ENCODE assay signal across 8 mouse cellular contexts in genomic region chr13:58012067-58012925, GRCm38 (mm10).
A peak's percentile ranks its signal among the peaks of the same experiment; 100 is the strongest.
DNase-seq lines count a peak whose midpoint lies in the region; ATAC-seq and TF ChIP-seq lines count a peak whose summit lies in the region.

No protein-coding gene starts in this region.

- H3K36me3 ChIP-seq in ES-E14 (ENCODE audit: control insufficient read depth, insufficient read depth, low read length, poor library complexity, severe bottlenecking) = no peaks in the 10 kb centered on the region
- H3K36me3 ChIP-seq in heart, embryonic 16.5 days (ENCODE audit: control insufficient read depth, insufficient read depth) = 0 out of 2 replicates have a peak, but pooled peaks cover 2% of the 10 kb centered on the region
- no peaks in the 10 kb centered on the region for H3K36me3 ChIP-seq in kidney, postnatal 0 days (ENCODE audit: insufficient read depth, low read length)
- H3K36me3 ChIP-seq in liver, embryonic 13.5 days = no peaks in the 10 kb centered on the region
- peaks cover 6% of the 10 kb centered on the region; the same call in 1 of the 2 replicates for H3K36me3 ChIP-seq in neural tube, embryonic 14.5 days (ENCODE audit: control insufficient read depth, insufficient read depth, low read length)

- TF ChIP-seq CTCF in bone marrow macrophage, adult 2 months (IDR thresholded peaks at IDR 0.05; ENCODE audit: low read depth, low read length) = peak; percentile 22; the same call in 1 of the 2 replicates
- TF ChIP-seq CTCF in embryonic fibroblast, embryonic 13.5 days (IDR thresholded peaks at IDR 0.05; ENCODE audit: borderline replicate concordance, insufficient read depth, low read length) = peak; percentile 27; the same call in 1 of the 2 replicates
- TF ChIP-seq CTCF in kidney, postnatal 0 days (IDR thresholded peaks at IDR 0.05; ENCODE audit: low read depth) = peak; percentile 84

- no peaks in the 10 kb centered on the region for H3K27me3 ChIP-seq in heart, embryonic 16.5 days (ENCODE audit: control insufficient read depth, insufficient read depth, low read length)
- no peaks in the 10 kb centered on the region for H3K27me3 ChIP-seq in kidney, postnatal 0 days (ENCODE audit: insufficient read depth, low read length)
- no peaks in the 10 kb centered on the region for H3K27me3 ChIP-seq in liver, embryonic 13.5 days
- H3K27me3 ChIP-seq in neural tube, embryonic 14.5 days (ENCODE audit: control insufficient read depth, insufficient read depth, low read length) = no peaks in the 10 kb centered on the region

- ATAC-seq in heart, embryonic 16.5 days (replicated peaks; ENCODE audit: extremely low read depth, insufficient read depth, low FRiP score) = peak; percentile 43
- 0 out of 2 replicates have a peak, but pooled peaks have one; percentile 30 for ATAC-seq in kidney, postnatal 0 days (replicated peaks; ENCODE audit: low FRiP score, low read depth)
- no peak for ATAC-seq in liver, embryonic 13.5 days (ENCODE audit: low read depth)
- peak; percentile 85 for ATAC-seq in neural tube, embryonic 14.5 days (ENCODE audit: low read depth)

- in situ Hi-C loops in ES-E14 (cut with MboI; ENCODE audit: low sequenced_read_pairs in 2 of 2, unreplicated experiment in 2 of 2) = loop anchor here in 1 of 2 experiments (10.0 kb wide), 1 partner anchor 103 kb away; the partner anchor contains the start of gene Klhl3

- H3K9ac ChIP-seq in ES-E14 (ENCODE audit: insufficient read depth, low read depth, low read length, poor library complexity, severe bottlenecking) = no peak overlapping the region
- peak overlapping the region; percentile 3; the same call in 1 of the 2 replicates for H3K9ac ChIP-seq in heart, embryonic 16.5 days (ENCODE audit: low read length)
- no peak overlapping the region for H3K9ac ChIP-seq in kidney, postnatal 0 days (ENCODE audit: low read depth, low read length)
- no peak overlapping the region for H3K9ac ChIP-seq in liver, embryonic 13.5 days
- H3K9ac ChIP-seq in neural tube, embryonic 14.5 days (replicated peaks; ENCODE audit: low read depth, low read length) = no peak overlapping the region

- no peak for TF ChIP-seq POLR2A in bone marrow macrophage, adult 2 months (IDR thresholded peaks at IDR 0.05; ENCODE audit: borderline replicate concordance, low read depth, low read length)
- no peak for TF ChIP-seq POLR2A in embryonic fibroblast, embryonic 13.5 days (IDR thresholded peaks at IDR 0.05; ENCODE audit: low read depth, low read length)

- no peak overlapping the region for H3K27ac ChIP-seq in ES-E14 (ENCODE audit: insufficient read depth, low read depth, low read length, poor library complexity, severe bottlenecking)
- H3K27ac ChIP-seq in bone marrow macrophage, adult 2 months (ENCODE audit: insufficient read depth, low read depth, low read length) = no peak overlapping the region
- no peak overlapping the region for H3K27ac ChIP-seq in embryonic fibroblast, embryonic 13.5 days (ENCODE audit: insufficient read depth, low read length)
- 0 out of 2 replicates have a peak overlapping the region, but pooled peaks have one; percentile 12 for H3K27ac ChIP-seq in heart, embryonic 16.5 days (ENCODE audit: low read length)
- no peak overlapping the region for H3K27ac ChIP-seq in kidney, postnatal 0 days
- H3K27ac ChIP-seq in liver, embryonic 13.5 days = no peak overlapping the region
- H3K27ac ChIP-seq in neural tube, embryonic 14.5 days (ENCODE audit: low read depth, low read length) = no peak overlapping the region

- no peaks in the 10 kb centered on the region for H3K9me3 ChIP-seq in ES-E14 (ENCODE audit: control insufficient read depth, insufficient read depth, low read depth, low read length)
- no peaks in the 10 kb centered on the region for H3K9me3 ChIP-seq in heart, embryonic 16.5 days (replicated peaks; ENCODE audit: control insufficient read depth, low read length)
- no peaks in the 10 kb centered on the region for H3K9me3 ChIP-seq in kidney, postnatal 0 days (replicated peaks; ENCODE audit: low read length)
- no peaks in the 10 kb centered on the region for H3K9me3 ChIP-seq in liver, embryonic 13.5 days (replicated peaks)
- H3K9me3 ChIP-seq in neural tube, embryonic 14.5 days (ENCODE audit: control insufficient read depth, low read length) = no peaks in the 10 kb centered on the region

- no peak overlapping the region for H3K4me3 ChIP-seq in ES-E14 (ENCODE audit: insufficient read depth in 1 of 2, low read depth in 1 of 2, low read length in 2 of 2, poor library complexity in 1 of 2, severe bottlenecking in 1 of 2)
- H3K4me3 ChIP-seq in bone marrow macrophage, adult 2 months (ENCODE audit: insufficient read depth, low read length) = no peak overlapping the region
- no peak overlapping the region for H3K4me3 ChIP-seq in embryonic fibroblast, embryonic 13.5 days (ENCODE audit: insufficient read depth, low read length)
- no peak overlapping the region for H3K4me3 ChIP-seq in heart, embryonic 16.5 days (ENCODE audit: low read length)
- H3K4me3 ChIP-seq in kidney, postnatal 0 days (replicated peaks; ENCODE audit: low read depth, low read length) = no peak overlapping the region
- H3K4me3 ChIP-seq in liver, embryonic 13.5 days (replicated peaks) = no peak overlapping the region
- no peak overlapping the region for H3K4me3 ChIP-seq in neural tube, embryonic 14.5 days (ENCODE audit: low read depth, low read length)

- DNase-seq in ES-E14 (ENCODE audit: low read depth, low spot score) = peak; percentile 33
- peak; percentile 88 for DNase-seq in kidney, postnatal 0 days (ENCODE audit: low spot score)
- DNase-seq in liver, embryonic 13.5 days = peak; percentile 6
- no peak for DNase-seq in testis, postnatal 14 days (ENCODE audit: low spot score)

- WGBS in heart, embryonic 16.5 days = 40% methylated on average over 14 of the region's 14 CpGs
- 63% methylated on average over 14 of the region's 14 CpGs for WGBS in kidney, postnatal 0 days
- 54% methylated on average over 14 of the region's 14 CpGs for WGBS in liver, embryonic 13.5 days (ENCODE audit: insufficient replicate concordance)
- WGBS in neural tube, embryonic 14.5 days = 52% methylated on average over 14 of the region's 14 CpGs

- no peak overlapping the region for H3K4me2 ChIP-seq in heart, embryonic 16.5 days (ENCODE audit: low read depth, low read length)
- no peak overlapping the region for H3K4me2 ChIP-seq in kidney, postnatal 0 days (ENCODE audit: low read length)
- no peak overlapping the region for H3K4me2 ChIP-seq in liver, embryonic 13.5 days
- H3K4me2 ChIP-seq in neural tube, embryonic 14.5 days (ENCODE audit: low read depth, low read length) = no peak overlapping the region

- H3K4me1 ChIP-seq in ES-E14 (ENCODE audit: control insufficient read depth in 2 of 2, insufficient read depth in 2 of 2, low read length in 2 of 2, poor library complexity in 1 of 2) = peaks cover 0 to 7% of the 10 kb centered on the region in 2 experiments; a peak in 1 of 4 replicates
- H3K4me1 ChIP-seq in bone marrow macrophage, adult 2 months (ENCODE audit: control insufficient read depth, insufficient read depth, low read length) = no peaks in the 10 kb centered on the region
- no peaks in the 10 kb centered on the region for H3K4me1 ChIP-seq in embryonic fibroblast, embryonic 13.5 days (ENCODE audit: control insufficient read depth, insufficient read depth, low read length)
- H3K4me1 ChIP-seq in heart, embryonic 16.5 days (ENCODE audit: control insufficient read depth, insufficient read depth, low read length) = peaks cover 19% of the 10 kb centered on the region
- H3K4me1 ChIP-seq in kidney, postnatal 0 days (replicated peaks; ENCODE audit: insufficient read depth, low read length) = no peaks in the 10 kb centered on the region
- H3K4me1 ChIP-seq in liver, embryonic 13.5 days (replicated peaks) = no peaks in the 10 kb centered on the region
- H3K4me1 ChIP-seq in neural tube, embryonic 14.5 days (ENCODE audit: control insufficient read depth, insufficient read depth, low read length) = no peaks in the 10 kb centered on the region

TF ChIP-seq in ES-E14, 5 proteins besides CTCF, POLR2A, EP300 and RAD21:
- TF ChIP-seq ZC3H11A (IDR thresholded peaks at IDR 0.05; ENCODE audit: borderline replicate concordance, low read depth, low read length) (peak; percentile 79; the same call in 1 of the 2 replicates), HCFC1 (IDR thresholded peaks at IDR 0.05; ENCODE audit: borderline replicate concordance, insufficient read depth, low read length) (no peak), CHD2 (IDR thresholded peaks at IDR 0.05; ENCODE audit: low read depth, low read length) (no peak)

Comparison
In these comparisons a context has a peak if more than half of its experiments do, and no peak if none do; other contexts are left out.
1. CTCF ChIP-seq: peak in every context shown above with its lines; median percentile 84 in kidney, postnatal 0 days; 27 in embryonic fibroblast, embryonic 13.5 days; 22 in bone marrow macrophage, adult 2 months.